In the genomic region with DNA sequence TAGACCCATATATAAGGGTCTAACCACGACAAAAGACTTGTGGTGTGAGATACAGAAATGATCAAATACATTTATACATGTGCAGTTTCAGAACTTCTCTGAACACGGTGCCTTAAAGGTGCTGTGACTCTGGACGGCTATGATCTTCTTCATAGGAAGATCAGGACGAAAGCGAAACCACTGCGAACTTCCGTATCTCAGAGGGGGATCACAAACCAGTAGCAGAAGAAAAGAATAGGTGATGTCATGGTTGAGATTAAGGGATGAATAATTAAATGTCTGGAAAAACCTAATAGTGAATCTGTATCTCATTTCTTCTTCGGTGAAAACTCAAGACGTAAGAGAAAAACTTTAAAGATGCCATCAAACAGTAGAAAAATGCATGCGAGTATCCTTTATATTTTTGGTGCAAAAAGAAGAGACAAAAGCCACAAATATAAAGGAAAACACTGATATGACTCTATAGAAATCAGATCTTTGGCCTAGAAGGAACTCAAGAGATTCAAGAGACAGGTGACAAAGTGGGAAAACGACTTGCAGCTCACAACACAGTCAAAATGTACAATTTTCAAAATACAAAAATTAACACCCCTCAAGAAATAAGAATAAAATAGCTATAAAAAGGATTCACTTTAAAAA, we compare ENCODE assay signal across 25 mouse cellular contexts.
"Had no signal": no experiment of that assay in that cellular context is flagged by ENCODE, and none has a peak within 500 bp of the region (broad histone marks: within the 10 kb centered on the region; RNA-seq: fewer than 3 reads in every experiment).

No protein-coding gene starts in this region.

- H3K4me3 ChIP-seq: heart, embryonic 13.5 days; heart, embryonic 15.5 days; intestine, embryonic 15.5 days; layer of hippocampus, adult 2 months; left cerebral cortex, adult 2 months; limb, embryonic 10.5 days; limb, embryonic 12.5 days; liver, embryonic 13.5 days had no signal

- H3K4me2 ChIP-seq: heart, embryonic 11.5 days; heart, embryonic 13.5 days; heart, embryonic 15.5 days; hindbrain, embryonic 14.5 days; intestine, embryonic 15.5 days; limb, embryonic 12.5 days; liver, embryonic 11.5 days; liver, embryonic 13.5 days had no signal

- H3K27me3 ChIP-seq: heart, embryonic 15.5 days; intestine, embryonic 15.5 days; limb, embryonic 12.5 days had no signal

- H3K4me1 ChIP-seq: heart, embryonic 13.5 days; heart, embryonic 15.5 days; intestine, embryonic 15.5 days; limb, embryonic 10.5 days; limb, embryonic 12.5 days; liver, embryonic 13.5 days had no signal

- ATAC-seq: hindbrain, embryonic 16.5 days; inflammation-experienced regulatory T-cells, adult 6 months; intestine, embryonic 15.5 days; intestine, postnatal 0 days had no signal

- H3K9ac ChIP-seq: heart, embryonic 13.5 days; heart, embryonic 15.5 days; hindbrain, embryonic 14.5 days; intestine, embryonic 15.5 days; limb, embryonic 12.5 days; liver, embryonic 13.5 days had no signal

- H3K27ac ChIP-seq: heart, embryonic 13.5 days; heart, embryonic 15.5 days; hindbrain, embryonic 14.5 days; intestine, embryonic 15.5 days; layer of hippocampus, adult 2 months; left cerebral cortex, adult 2 months; limb, embryonic 10.5 days; limb, embryonic 12.5 days; liver, embryonic 13.5 days had no signal

- H3K36me3 ChIP-seq: heart, embryonic 13.5 days; heart, embryonic 15.5 days; intestine, embryonic 15.5 days; limb, embryonic 10.5 days; limb, embryonic 12.5 days; liver, embryonic 13.5 days had no signal

- DNase-seq: gastrocnemius, postnatal 14 days; gastrocnemius, postnatal 36 days; heart, adult 18-20 months; heart, postnatal 14 days; heart, postnatal 36 days; kidney, adult 18-20 months; kidney, adult 8-10 months; kidney, postnatal 10 days; kidney, postnatal 25 days; kidney, postnatal 4 days; liver; liver, embryonic 13.5 days had no signal

- H3K9me3 ChIP-seq: heart, embryonic 13.5 days; heart, embryonic 15.5 days; intestine, embryonic 15.5 days; limb, embryonic 10.5 days; limb, embryonic 12.5 days; liver, embryonic 13.5 days had no signal
